Mouse (Mus musculus) midbrain, postnatal 0 days (tissue): ENCODE results near the gene Papolg. TPM values are rescaled to one million over a fixed set of nuclear protein-coding genes. Genes with fewer than 3 reads are reported as not detected.
"Not testable (repeated sequence)": the region's sequence is repeated elsewhere in the genome, so short reads cannot be mapped to it uniquely, and the experiment has no call there.

Experiments used
- ATAC-seq: fragments of 200-750 bp; cut with Nextera tagmentation; 2 replicates; pipeline ENCODE4 v1.8.0; 2017; ENCODE audit warnings: moderate number of reproducible peaks, mild to moderate bottlenecking, moderate TSS enrichment, moderate library complexity; ENCODE audit not compliant: low FRiP score
- DNase-seq: peaks from one replicate; pipeline ENCODE4 v3.0.0-alpha.2; 2015; ENCODE audit warnings: low spot score
- H3K27ac ChIP-seq: fragments of 300-500 bp; sonication (generic); 2 replicates; pipeline ENCODE4 v1.5.1; 2014; ENCODE audit warnings: low read depth, mild to moderate bottlenecking, low read length, mixed read lengths
- H3K27me3 ChIP-seq: fragments of 300-500 bp; sonication (generic); 2 replicates; pipeline ENCODE4 v1.6.1; 2014; ENCODE audit warnings: low read length, control low read depth, mixed read lengths; ENCODE audit not compliant: insufficient read depth
- H3K36me3 ChIP-seq: fragments of 300-500 bp; sonication (generic); 2 replicates; pipeline ENCODE4 v1.6.1; 2014; ENCODE audit warnings: low read length, control low read depth, mixed read lengths; ENCODE audit not compliant: insufficient read depth
- H3K4me1 ChIP-seq: fragments of 300-500 bp; sonication (generic); 2 replicates; pipeline ENCODE4 v1.6.1; 2014; ENCODE audit warnings: mild to moderate bottlenecking, control low read depth, antibody characterized with exemption, low read length, mixed read lengths; ENCODE audit not compliant: insufficient read depth
- H3K4me2 ChIP-seq: fragments of 300-500 bp; sonication (generic); 2 replicates; pipeline ENCODE4 v1.6.1; 2014; ENCODE audit warnings: low read depth, mild to moderate bottlenecking, low read length, mixed read lengths; ENCODE audit not compliant: poor library complexity, severe bottlenecking
- H3K4me3 ChIP-seq: fragments of 300-500 bp; sonication (generic); 2 replicates; pipeline ENCODE4 v1.5.1; 2014; ENCODE audit warnings: low read depth, mild to moderate bottlenecking, low read length, moderate library complexity
- H3K9ac ChIP-seq: fragments of 300-500 bp; sonication (generic); replicated peaks from 2 replicates; pipeline ENCODE4 v1.6.1; 2014; ENCODE audit warnings: mild to moderate bottlenecking, low read length, moderate library complexity, mixed read lengths; ENCODE audit not compliant: poor library complexity, severe bottlenecking
- H3K9me3 ChIP-seq: fragments of 300-500 bp; sonication (generic); 2 replicates; pipeline ENCODE4 v1.6.1; 2016; ENCODE audit warnings: low read length, control low read depth
- CTCF ChIP-seq: IDR thresholded peaks from 2 replicates; pipeline ENCODE4 v1.5.1; 2016; ENCODE audit warnings: antibody characterized with exemption, mild to moderate bottlenecking
- WGBS: fragments of 180-500 bp; shearing (Covaris S2); extraction: QIAGEN DNeasy Blood & Tissue Kit; methylation state at CpG from one replicate; pipeline ENCODE4 v1.1.7; 2014; 5-methylcytosine and 5-hydroxymethylcytosine counted together
- polyA plus RNA-seq: library from polyadenylated mRNA; unstranded; fragments of >200 nt; fragmentation: Nextera tagmentation; extraction: Ambion mirVana; gene quantifications from 2 replicates; pipeline ENCODE4 v1.2.1, GENCODE M21; 2015
- total RNA-seq: library from RNA; depleted of rRNA; stranded (reverse); fragments of >200 nt; gene quantifications from 2 replicates; pipeline ENCODE4 v1.2.3, GENCODE M21; 2014; rRNA removed

Gene Papolg
- total RNA-seq, result 16.2 and 23.9 TPM in 2 replicates
- 9.4 and 10.2 TPM in 2 replicates for polyA plus RNA-seq

DNA sequence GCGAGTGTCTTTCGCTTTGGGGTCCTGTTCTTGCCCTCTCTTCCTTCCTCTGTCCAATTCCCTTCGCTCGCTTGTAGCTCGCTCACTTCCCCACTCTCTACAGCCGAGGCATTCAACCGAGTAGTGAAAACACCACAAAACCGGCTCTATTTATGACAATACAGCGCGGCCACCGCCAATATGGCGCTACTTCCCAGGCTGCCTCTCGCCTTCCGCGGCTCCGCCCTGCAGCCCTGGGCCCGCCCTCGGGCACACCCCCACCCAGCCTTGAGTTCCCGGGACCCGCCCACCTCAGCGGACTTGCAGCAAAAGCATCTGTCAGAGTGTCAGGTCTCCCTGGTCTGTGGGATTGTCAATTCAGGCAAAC, at the start of gene Papolg:
Papolg (minus strand) TSS at position 194 of the 367 bp plus-strand sequence.
- Histone ChIP-seq H3K4me2 (peak within 1 kb of the TSS; percentile 77), H3K27me3 (no peaks in the 10 kb centered on the region), H3K4me3 (peak within 1 kb of the TSS; percentile 93), H3K9ac (peak within 1 kb of the TSS; percentile 92), H3K36me3 (no peaks in the 10 kb centered on the region), H3K27ac (peak within 1 kb of the TSS; percentile 93), H3K9me3 (no peaks in the 10 kb centered on the region), H3K4me1 (0 out of 2 replicates have a peak, but pooled peaks cover 5% of the 10 kb centered on the region)
- no peak for TF ChIP-seq CTCF
- ATAC-seq (peak; percentile 100), DNase-seq (peak; percentile 93)
- under 1% methylated on average over 21 of the region's 21 CpGs for WGBS

DNA sequence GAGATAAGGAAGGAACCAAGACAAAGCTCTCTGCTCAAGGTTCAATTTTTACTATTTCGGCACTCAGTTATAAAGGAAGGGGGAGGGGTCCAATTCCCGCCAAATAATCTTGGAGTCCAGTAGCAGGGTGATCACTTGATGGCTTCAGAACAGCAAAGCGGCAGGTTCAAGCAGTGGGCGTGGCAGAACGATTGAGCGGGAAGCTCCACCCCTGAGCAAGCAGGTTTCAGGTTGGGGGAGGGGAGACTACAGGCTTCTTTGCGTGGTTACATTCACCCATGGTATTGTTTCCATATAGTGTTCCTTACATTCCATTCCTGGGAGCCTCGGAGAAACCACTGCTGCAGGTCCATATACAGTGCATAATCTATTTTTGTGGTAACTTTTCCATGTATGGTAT, 33.1 kb upstream of the Papolg start:
- not testable (repeated sequence) for ATAC-seq, H3K4me1 ChIP-seq, DNase-seq, H3K36me3 ChIP-seq, H3K9me3 ChIP-seq, H3K27me3 ChIP-seq, H3K27ac ChIP-seq, H3K9ac ChIP-seq
- Histone ChIP-seq H3K4me3 (0 out of 2 replicates have a peak overlapping the region, but pooled peaks have one; percentile 14), H3K4me2 (peak overlapping the region; percentile 12)
- WGBS, result 25% methylated on average over 8 of the region's 8 CpGs

DNA sequence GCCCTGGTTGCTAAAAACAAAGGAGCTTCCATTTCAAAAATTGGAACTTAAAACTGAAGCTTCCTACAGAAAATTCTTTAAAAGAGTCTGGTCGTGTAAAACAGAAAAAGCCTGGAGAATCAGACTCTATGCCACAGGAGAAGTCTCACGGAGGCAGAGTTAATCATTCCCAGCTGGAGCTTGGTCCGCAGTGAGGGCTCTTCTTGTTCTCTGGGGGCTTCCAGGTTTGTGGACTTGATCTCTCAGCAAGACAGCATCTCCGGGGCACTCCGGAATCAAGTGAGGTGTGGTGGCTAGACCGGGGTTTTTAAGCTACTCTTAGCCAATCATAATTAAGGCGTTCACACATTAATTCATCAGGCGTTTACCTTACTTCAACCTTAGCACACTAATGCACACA, 32.6 kb upstream of the Papolg start:
- 41% methylated on average over 8 of the region's 8 CpGs for WGBS
- DNase-seq, result no peak

DNA sequence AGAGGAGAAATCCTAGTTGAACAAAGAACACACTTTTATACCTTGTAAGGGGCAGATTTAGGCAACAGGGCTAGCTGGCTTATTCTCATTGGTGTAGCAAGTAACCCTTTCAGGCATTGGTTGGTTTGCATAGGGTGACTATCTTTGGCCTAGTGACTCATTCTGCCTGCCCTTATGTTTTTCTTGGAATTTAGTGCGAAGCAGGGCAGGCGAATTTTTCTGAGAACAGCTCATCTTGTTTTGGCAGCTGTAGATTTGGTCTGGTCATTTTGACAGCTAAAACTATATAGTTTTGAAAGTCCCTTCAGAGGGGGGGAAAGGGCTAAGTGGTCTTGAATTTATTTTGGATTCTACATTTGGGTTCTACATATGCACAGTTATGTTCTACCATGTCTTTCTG, 18.8 kb upstream of the Papolg start:
- not testable (repeated sequence) for DNase-seq, ATAC-seq, H3K27ac ChIP-seq, H3K36me3 ChIP-seq, H3K27me3 ChIP-seq, H3K4me1 ChIP-seq, H3K9me3 ChIP-seq, H3K9ac ChIP-seq, H3K4me2 ChIP-seq, H3K4me3 ChIP-seq
- 71% methylated on average over 2 of the region's 2 CpGs for WGBS

More for the DNA sequence above, 32.6 kb upstream of the Papolg start:
- H3K4me1 ChIP-seq, result no peaks in the 10 kb centered on the region
- H3K36me3 ChIP-seq, result no peaks in the 10 kb centered on the region
- 0 out of 2 replicates have a peak overlapping the region, but pooled peaks have one; percentile 14 for H3K4me3 ChIP-seq
- H3K4me2 ChIP-seq, result peak overlapping the region; percentile 12
- no peak for TF ChIP-seq CTCF
- no peak overlapping the region for H3K9ac ChIP-seq
- H3K27me3 ChIP-seq, result no peaks in the 10 kb centered on the region
- no peak overlapping the region for H3K27ac ChIP-seq
- no peaks in the 10 kb centered on the region for H3K9me3 ChIP-seq
- no peak for ATAC-seq

DNA sequence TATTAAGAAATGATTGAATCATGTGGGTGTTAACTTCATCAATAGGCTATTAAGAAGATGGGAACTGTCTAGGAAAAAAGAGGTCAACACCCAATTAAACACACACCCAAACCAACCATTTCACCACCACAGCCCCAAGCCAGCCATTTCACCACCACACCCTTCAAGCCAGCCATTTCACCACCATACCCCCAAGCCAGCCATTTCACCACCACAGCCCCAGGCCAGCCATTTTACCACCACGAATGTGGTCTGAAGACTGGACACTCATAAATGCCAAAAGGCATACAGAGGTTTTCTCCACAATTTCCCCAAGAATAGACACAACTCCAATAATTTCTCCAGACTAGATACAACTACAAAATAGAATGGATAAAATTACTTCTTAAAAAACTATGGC, 8.9 kb upstream of the Papolg start:
- Histone ChIP-seq H3K9me3 (no peaks in the 10 kb centered on the region), H3K4me2 (no peak overlapping the region), H3K27ac (no peak overlapping the region), H3K9ac (no peak overlapping the region), H3K4me1 (no peaks in the 10 kb centered on the region), H3K36me3 (no peaks in the 10 kb centered on the region), H3K4me3 (no peak overlapping the region), H3K27me3 (no peaks in the 10 kb centered on the region)
- no peak for ATAC-seq
- 76% methylated on average over 1 of the region's 1 CpGs for WGBS
- DNase-seq, result no peak
- no peak for TF ChIP-seq CTCF

DNA sequence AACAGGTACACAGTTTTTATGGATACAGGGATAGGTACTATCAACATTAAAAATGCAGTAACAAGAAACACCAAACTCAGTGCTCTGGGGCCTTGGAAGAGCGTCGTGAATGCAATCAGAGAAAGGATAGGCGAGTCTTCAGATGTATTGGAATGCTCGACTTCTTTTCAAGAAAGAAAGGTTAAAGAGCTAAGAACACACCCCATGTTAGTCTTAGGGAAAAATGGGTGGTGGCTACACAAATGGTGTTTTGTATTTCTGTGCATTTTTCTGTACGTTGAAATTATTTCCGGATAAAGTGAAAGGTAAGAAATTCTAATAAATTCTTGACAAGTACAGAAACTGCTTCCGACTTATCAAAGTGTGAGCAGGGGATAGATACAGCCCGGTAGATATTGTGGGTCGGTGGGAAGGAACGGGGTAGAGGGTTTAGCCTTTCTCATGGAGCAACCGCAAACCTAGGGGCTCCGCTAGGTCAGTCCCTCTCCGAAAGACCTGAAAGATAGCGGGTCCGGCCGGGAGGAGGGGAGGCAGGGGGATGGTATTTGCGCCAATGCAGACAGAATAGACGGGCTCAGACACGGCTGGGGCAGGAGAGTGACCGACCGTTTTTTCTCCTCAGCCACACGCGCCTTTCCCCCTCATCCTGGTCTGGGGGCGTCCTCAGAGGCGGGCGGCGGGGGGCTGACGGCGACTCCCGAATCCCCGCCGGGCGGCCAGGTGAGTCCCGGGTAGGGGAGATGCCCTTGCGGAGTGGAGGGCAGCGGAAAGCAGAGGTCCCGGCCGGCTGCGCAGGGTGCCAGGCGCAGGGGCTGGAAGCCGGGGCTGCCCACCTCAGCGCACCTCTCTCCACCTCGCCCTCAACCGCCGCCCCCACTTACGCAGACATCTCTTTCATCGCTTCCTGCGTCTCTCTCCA, 653 bp downstream of the Papolg start:
- peak overlapping the region; percentile 93 for H3K4me3 ChIP-seq
- no peaks in the 10 kb centered on the region for H3K27me3 ChIP-seq
- H3K9ac ChIP-seq, result peak overlapping the region; percentile 92
- H3K27ac ChIP-seq, result peak overlapping the region; percentile 93
- peak; percentile 88 for ATAC-seq
- no peaks in the 10 kb centered on the region for H3K9me3 ChIP-seq
- 0 out of 2 replicates have a peak, but pooled peaks cover 2% of the 10 kb centered on the region for H3K36me3 ChIP-seq
- H3K4me2 ChIP-seq, result peak overlapping the region; percentile 77
- DNase-seq, result peak; percentile 15
- 0 out of 2 replicates have a peak, but pooled peaks cover 5% of the 10 kb centered on the region for H3K4me1 ChIP-seq
- TF ChIP-seq CTCF, result no peak
- 2% methylated on average over 39 of the region's 48 CpGs for WGBS
